Mouse (Mus musculus) hindbrain, embryonic 16.5 days (tissue): ENCODE data around the gene Snd1. TPM values are rescaled to one million over a fixed set of nuclear protein-coding genes. Genes with fewer than 3 reads are reported as not detected.

Experiments
- ATAC-seq: fragments of 200-750 bp; cut with Nextera tagmentation; 2 replicates; pipeline ENCODE4 v1.8.0; 2017; ENCODE audit warnings: moderate TSS enrichment, moderate library complexity
- H3K27ac ChIP-seq: fragments of 300-500 bp; sonication (generic); 2 replicates; pipeline ENCODE4 v1.5.1; 2014; ENCODE audit warnings: low read depth, mild to moderate bottlenecking, control low read depth, low read length, moderate library complexity
- H3K27me3 ChIP-seq: fragments of 300-500 bp; sonication (generic); replicated peaks from 2 replicates; pipeline ENCODE4 v1.6.1; 2014; ENCODE audit warnings: low read length; ENCODE audit not compliant: control insufficient read depth, insufficient read depth
- H3K36me3 ChIP-seq: fragments of 300-500 bp; sonication (generic); 2 replicates; pipeline ENCODE4 v1.6.1; 2014; ENCODE audit warnings: mild to moderate bottlenecking, low read length, moderate library complexity, mixed read lengths; ENCODE audit not compliant: control insufficient read depth, insufficient read depth
- H3K4me1 ChIP-seq: fragments of 300-500 bp; sonication (generic); 2 replicates; pipeline ENCODE4 v1.6.1; 2014; ENCODE audit warnings: low read depth, low read length; ENCODE audit not compliant: control insufficient read depth, insufficient read depth
- H3K4me2 ChIP-seq: fragments of 300-500 bp; sonication (generic); 2 replicates; pipeline ENCODE4 v1.6.1; 2014; ENCODE audit warnings: mild to moderate bottlenecking, low read length, control low read depth, moderate library complexity
- H3K4me3 ChIP-seq: fragments of 300-500 bp; sonication (generic); 2 replicates; pipeline ENCODE4 v1.5.1; 2014; ENCODE audit warnings: mild to moderate bottlenecking, low read length, control low read depth, moderate library complexity
- H3K9ac ChIP-seq: fragments of 300-500 bp; sonication (generic); 2 replicates; pipeline ENCODE4 v1.6.1; 2014; ENCODE audit warnings: low read depth, mild to moderate bottlenecking, control low read depth, low read length, moderate library complexity
- H3K9me3 ChIP-seq: fragments of 300-500 bp; sonication (generic); 2 replicates; pipeline ENCODE4 v1.6.1; 2014; ENCODE audit warnings: mild to moderate bottlenecking, low read length, moderate library complexity; ENCODE audit not compliant: control insufficient read depth
- WGBS: fragments of 180-500 bp; shearing (Covaris S2); extraction: QIAGEN DNeasy Blood & Tissue Kit; methylation state at CpG from one replicate; pipeline ENCODE4 v1.1.7; 2014; 5-methylcytosine and 5-hydroxymethylcytosine counted together
- polyA plus RNA-seq: library from polyadenylated mRNA; unstranded; fragments of >200 nt; fragmentation: Nextera tagmentation; extraction: Ambion mirVana; gene quantifications from 2 replicates; pipeline ENCODE4 v1.2.1, GENCODE M21; 2015

The Snd1 gene
- polyA plus RNA-seq, 1 experiment from 2014 or later, result 69.7 TPM

- no peak for ATAC-seq
- no peak overlapping the region for H3K4me3 ChIP-seq
- no peak overlapping the region for H3K9ac ChIP-seq
- no peak overlapping the region for H3K27ac ChIP-seq
- no peaks in the 10 kb centered on the region for H3K27me3 ChIP-seq
- WGBS, result 55% methylated on average over 6 of the region's 6 CpGs
- no peak overlapping the region for H3K4me2 ChIP-seq
- no peaks in the 10 kb centered on the region for H3K4me1 ChIP-seq
- no peaks in the 10 kb centered on the region for H3K9me3 ChIP-seq
- H3K36me3 ChIP-seq, result no peaks in the 10 kb centered on the region
These were observed 312.2 kb downstream of the Snd1 start for GRCm38 (mm10) chr6:28787133-28787532.

DNA sequence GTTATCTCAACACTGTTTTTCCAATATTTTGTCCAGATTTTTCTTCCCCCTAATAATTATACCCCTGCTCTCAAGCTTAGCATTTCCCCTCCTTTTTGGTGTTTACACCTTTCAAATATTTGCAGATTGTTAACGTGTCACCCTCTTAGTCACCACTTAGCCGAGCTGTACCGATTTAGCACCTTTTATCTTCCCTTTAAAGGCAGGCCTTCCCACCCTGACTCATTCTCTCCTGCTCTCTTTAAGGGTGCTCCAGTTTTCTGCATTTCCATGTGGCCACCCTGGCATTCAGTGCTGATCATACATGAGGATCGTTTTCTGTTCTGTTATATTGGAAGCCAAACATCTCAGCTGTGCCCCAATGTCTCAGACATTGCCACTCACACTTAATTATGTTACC is 314.7 kb downstream of the Snd1 start:
- H3K27ac ChIP-seq, result no peak overlapping the region
- 81% methylated on average over 4 of the region's 4 CpGs for WGBS
- no peak overlapping the region for H3K4me3 ChIP-seq
- H3K4me1 ChIP-seq, result no peaks in the 10 kb centered on the region
- H3K9ac ChIP-seq, result no peak overlapping the region
- H3K27me3 ChIP-seq, result no peaks in the 10 kb centered on the region
- no peak for ATAC-seq
- H3K36me3 ChIP-seq, result no peaks in the 10 kb centered on the region
- no peaks in the 10 kb centered on the region for H3K9me3 ChIP-seq
- no peak overlapping the region for H3K4me2 ChIP-seq

GRCm38 (mm10) chr6:28791183-28791582 is 316.2 kb downstream of the Snd1 start:
- Histone ChIP-seq H3K9ac (no peak overlapping the region), H3K36me3 (no peaks in the 10 kb centered on the region), H3K4me1 (peaks cover 11% of the 10 kb centered on the region), H3K9me3 (no peaks in the 10 kb centered on the region), H3K27me3 (no peaks in the 10 kb centered on the region), H3K27ac (no peak overlapping the region), H3K4me3 (no peak overlapping the region), H3K4me2 (no peak overlapping the region)
- WGBS, result 48% methylated on average over 3 of the region's 3 CpGs
- no peak for ATAC-seq

GRCm38 (mm10) chr6:28791809-28792208 is 316.9 kb downstream of the Snd1 start:
- Histone ChIP-seq H3K27ac (no peak overlapping the region), H3K9ac (no peak overlapping the region), H3K4me2 (no peak overlapping the region), H3K4me3 (no peak overlapping the region), H3K9me3 (no peaks in the 10 kb centered on the region), H3K36me3 (no peaks in the 10 kb centered on the region), H3K27me3 (no peaks in the 10 kb centered on the region), H3K4me1 (peaks cover 12% of the 10 kb centered on the region)
- ATAC-seq, result no peak
- 88% methylated on average over 3 of the region's 3 CpGs for WGBS

- H3K9me3 ChIP-seq, result no peaks in the 10 kb centered on the region
- no peak overlapping the region for H3K9ac ChIP-seq
- peak overlapping the region; percentile 26 for H3K27ac ChIP-seq
- H3K27me3 ChIP-seq, result no peaks in the 10 kb centered on the region
- peak; percentile 51; the same call in 1 of the 2 replicates for ATAC-seq
- H3K4me1 ChIP-seq, result peaks cover 12% of the 10 kb centered on the region
- H3K4me2 ChIP-seq, result 0 out of 2 replicates have a peak overlapping the region, but pooled peaks have one; percentile 9
- no peak overlapping the region for H3K4me3 ChIP-seq
- no peaks in the 10 kb centered on the region for H3K36me3 ChIP-seq
- 18% methylated on average over 9 of the region's 9 CpGs for WGBS
These were observed 320.4 kb downstream of the Snd1 start for GRCm38 (mm10) chr6:28795380-28795779.

GRCm38 (mm10) chr6:28795792-28796515 is 321.0 kb downstream of the Snd1 start:
- Histone ChIP-seq H3K4me1 (peaks cover 12% of the 10 kb centered on the region), H3K9me3 (no peaks in the 10 kb centered on the region), H3K27me3 (no peaks in the 10 kb centered on the region), H3K36me3 (no peaks in the 10 kb centered on the region), H3K27ac (peak overlapping the region; percentile 26), H3K4me2 (no peak overlapping the region), H3K4me3 (no peak overlapping the region), H3K9ac (no peak overlapping the region)
- WGBS, result 66% methylated on average over 16 of the region's 16 CpGs
- peak; percentile 18 for ATAC-seq

GRCm38 (mm10) chr6:28799818-28800217 is 324.9 kb downstream of the Snd1 start:
- 83% methylated on average over 2 of the region's 2 CpGs for WGBS
- Histone ChIP-seq H3K4me3 (no peak overlapping the region), H3K27ac (no peak overlapping the region), H3K27me3 (no peaks in the 10 kb centered on the region), H3K36me3 (no peaks in the 10 kb centered on the region), H3K4me1 (peaks cover 12% of the 10 kb centered on the region), H3K9ac (no peak overlapping the region), H3K9me3 (no peaks in the 10 kb centered on the region), H3K4me2 (no peak overlapping the region)
- ATAC-seq, result no peak

- Histone ChIP-seq H3K27ac (no peak overlapping the region), H3K27me3 (no peaks in the 10 kb centered on the region), H3K4me3 (no peak overlapping the region), H3K4me1 (peaks cover 3% of the 10 kb centered on the region), H3K4me2 (no peak overlapping the region), H3K36me3 (no peaks in the 10 kb centered on the region), H3K9me3 (no peaks in the 10 kb centered on the region), H3K9ac (no peak overlapping the region)
- ATAC-seq, result peak; percentile 37; the same call in 1 of the 2 replicates
- WGBS, result 76% methylated on average over 3 of the region's 3 CpGs
These were observed 326.0 kb downstream of the Snd1 start for GRCm38 (mm10) chr6:28800976-28801375.

DNA sequence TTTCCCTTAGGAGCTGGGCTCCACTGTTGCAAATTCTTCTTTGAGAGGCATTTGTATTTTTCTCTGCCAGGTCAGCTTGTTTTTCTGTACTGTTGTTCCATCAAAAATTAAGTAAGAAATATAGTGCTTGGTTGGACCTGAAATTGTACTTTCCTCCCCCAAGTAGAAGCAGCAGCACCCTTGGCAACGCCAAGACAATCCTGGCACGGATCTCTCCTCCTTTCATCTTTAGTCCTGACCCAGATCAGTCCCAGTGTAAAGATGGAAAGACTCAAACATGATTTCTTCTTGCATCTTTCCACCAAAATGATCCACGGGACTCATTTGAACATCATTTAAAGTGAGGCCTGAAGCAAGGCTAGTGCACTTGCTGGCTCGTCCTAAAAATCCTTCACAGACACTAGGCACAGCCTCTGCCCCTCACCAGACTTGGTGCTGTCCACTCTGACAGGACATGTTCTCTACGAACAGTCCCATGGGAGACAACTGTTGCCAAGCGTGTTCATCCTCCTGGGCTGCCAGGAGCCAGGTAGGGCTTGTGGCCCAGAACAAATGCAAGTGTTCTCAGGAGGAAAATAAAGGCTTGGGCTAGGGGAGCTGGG is 328.8 kb downstream of the Snd1 start:
- no peak for ATAC-seq
- no peak overlapping the region for H3K27ac ChIP-seq
- 83% methylated on average over 6 of the region's 6 CpGs for WGBS

More for the DNA sequence above, 328.8 kb downstream of the Snd1 start:
- no peaks in the 10 kb centered on the region for H3K27me3 ChIP-seq
- no peak overlapping the region for H3K9ac ChIP-seq
- no peak overlapping the region for H3K4me2 ChIP-seq
- no peaks in the 10 kb centered on the region for H3K4me1 ChIP-seq
- no peak overlapping the region for H3K4me3 ChIP-seq
- H3K36me3 ChIP-seq, result no peaks in the 10 kb centered on the region
- H3K9me3 ChIP-seq, result no peaks in the 10 kb centered on the region
